8 mouse cellular contexts compared by ENCODE assay signal in the genomic region with DNA sequence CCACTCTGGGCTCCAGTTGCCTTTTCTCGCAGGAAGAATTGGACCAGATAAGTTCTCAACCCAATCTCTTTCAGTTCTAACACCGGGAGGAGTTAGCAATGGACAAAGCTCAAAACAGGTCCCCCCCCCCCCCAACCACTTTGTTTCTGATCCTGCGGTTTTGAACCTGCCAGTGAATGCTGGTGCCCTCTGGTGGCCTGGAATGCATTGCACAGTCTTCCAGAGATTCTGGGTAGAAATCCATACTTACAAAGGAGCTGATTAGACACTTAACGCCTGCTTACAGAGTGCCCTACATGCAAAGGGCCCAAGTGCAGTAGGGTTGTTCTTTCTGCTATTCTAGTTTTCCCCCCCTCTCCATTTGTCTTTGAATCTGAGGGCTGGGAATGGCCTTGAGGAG. TPM values are rescaled to one million over a fixed set of nuclear protein-coding genes. Genes with fewer than 3 reads are reported as not detected.
DNase-seq lines count a peak whose midpoint lies in the region; ATAC-seq and TF ChIP-seq lines count a peak whose summit lies in the region.

No protein-coding gene starts in this region.

- H3K4me3 ChIP-seq in heart, embryonic 10.5 days, result no peak overlapping the region
- no peak overlapping the region for H3K4me3 ChIP-seq in neural tube, embryonic 15.5 days (replicated peaks)
- H3K4me3 ChIP-seq in bone marrow, adult 2 months (replicated peaks; ENCODE audit: control insufficient read depth, low read depth, low read length), result no peak overlapping the region
- no peak overlapping the region for H3K4me3 ChIP-seq in heart, embryonic 12.5 days

- no peak for ATAC-seq in neural tube, embryonic 15.5 days (ENCODE audit: low FRiP score)
- peak; percentile 71 for ATAC-seq in megakaryocyte progenitor cell, adult 5-6 weeks (replicated peaks; ENCODE audit: poor library complexity)
- ATAC-seq in heart, embryonic 12.5 days (ENCODE audit: insufficient number of reproducible peaks, low FRiP score), result no peak

- no peaks in the 10 kb centered on the region for H3K4me1 ChIP-seq in heart, embryonic 10.5 days
- no peaks in the 10 kb centered on the region for H3K4me1 ChIP-seq in neural tube, embryonic 15.5 days
- no peaks in the 10 kb centered on the region for H3K4me1 ChIP-seq in bone marrow, adult 2 months (ENCODE audit: control insufficient read depth, insufficient read depth, low read length)
- H3K4me1 ChIP-seq in heart, embryonic 12.5 days (replicated peaks), result no peaks in the 10 kb centered on the region

- 0 out of 2 replicates have a peak overlapping the region, but pooled peaks have one; percentile 36 for H3K27ac ChIP-seq in heart, embryonic 10.5 days
- H3K27ac ChIP-seq in neural tube, embryonic 15.5 days (replicated peaks), result no peak overlapping the region
- no peak overlapping the region for H3K27ac ChIP-seq in bone marrow, adult 2 months (ENCODE audit: control insufficient read depth, insufficient read depth, low read depth, low read length, poor library complexity)
- H3K27ac ChIP-seq in heart, embryonic 12.5 days (ENCODE audit: poor library complexity, severe bottlenecking), result no peak overlapping the region

- H3K9ac ChIP-seq in neural tube, embryonic 15.5 days (replicated peaks), result no peak overlapping the region
- no peak overlapping the region for H3K9ac ChIP-seq in heart, embryonic 12.5 days

- WGBS in heart, embryonic 10.5 days, result 58% methylated on average over 4 of the region's 4 CpGs
- 75% methylated on average over 4 of the region's 4 CpGs for WGBS in neural tube, embryonic 15.5 days
- 80% methylated on average over 4 of the region's 4 CpGs for WGBS in bone marrow, adult 2 months
- WGBS in heart, embryonic 12.5 days, result 53% methylated on average over 4 of the region's 4 CpGs

- H3K36me3 ChIP-seq in heart, embryonic 10.5 days, result peaks cover 3% of the 10 kb centered on the region; the same call in 1 of the 2 replicates
- peaks cover 93% of the 10 kb centered on the region for H3K36me3 ChIP-seq in neural tube, embryonic 15.5 days
- peaks cover 7% of the 10 kb centered on the region; the same call in 1 of the 2 replicates for H3K36me3 ChIP-seq in heart, embryonic 12.5 days

- no peak for TF ChIP-seq POLR2A in bone marrow, adult 2 months (IDR thresholded peaks at IDR 0.05; ENCODE audit: borderline replicate concordance, control insufficient read depth, low read depth, low read length)

- no peaks in the 10 kb centered on the region for H3K9me3 ChIP-seq in heart, embryonic 10.5 days
- H3K9me3 ChIP-seq in neural tube, embryonic 15.5 days (replicated peaks), result no peaks in the 10 kb centered on the region
- H3K9me3 ChIP-seq in heart, embryonic 12.5 days (replicated peaks), result no peaks in the 10 kb centered on the region

- TF ChIP-seq CTCF in bone marrow, adult 2 months (IDR thresholded peaks at IDR 0.05; ENCODE audit: control insufficient read depth, insufficient read depth, low read length), result peak; percentile 36

- no peaks in the 10 kb centered on the region for H3K27me3 ChIP-seq in heart, embryonic 10.5 days (ENCODE audit: insufficient read depth, poor library complexity, severe bottlenecking)
- no peaks in the 10 kb centered on the region for H3K27me3 ChIP-seq in neural tube, embryonic 15.5 days (replicated peaks)
- no peaks in the 10 kb centered on the region for H3K27me3 ChIP-seq in heart, embryonic 12.5 days (replicated peaks)

- no peak for DNase-seq in heart, embryonic 10.5 days (ENCODE audit: low spot score)
- no peak for DNase-seq in heart, postnatal 25 days (ENCODE audit: low spot score)
- DNase-seq in neural tube, embryonic 10.5 days (ENCODE audit: extremely low spot score, low spot score), result peak; percentile 24
- DNase-seq in frontal cortex, postnatal 25 days (ENCODE audit: low spot score in 2 of 2), result no peak

- intact Hi-C loops in heart, postnatal 25 days (cut with DNase I), result no loop called here

- H3K4me2 ChIP-seq in neural tube, embryonic 15.5 days, result no peak overlapping the region
- H3K4me2 ChIP-seq in heart, embryonic 12.5 days, result no peak overlapping the region

RNA-seq across cellular contexts. Expression of a gene that starts 22.9 kb away (rescaled TPM):
- 0.07 and 0.18 TPM in 2 replicates for polyA plus RNA-seq in heart, embryonic 10.5 days (2016; fragmentation: Nextera tagmentation; extraction: Ambion mirVana)
- total RNA-seq in heart, postnatal 25 days (2021), result not detected
- polyA plus RNA-seq in neural tube, embryonic 15.5 days (2015; fragmentation: Nextera tagmentation; extraction: Ambion mirVana), result 1.5 and 2.3 TPM in 2 replicates
- polyA plus RNA-seq in bone marrow, adult 2 months (2011; ENCODE audit: insufficient read depth, insufficient read length, low replicate concordance, missing spikeins), result not detected in 2 replicates
- total RNA-seq in megakaryocyte progenitor cell, adult 5-6 weeks (2015), result not detected in 2 replicates
- not detected in 2 replicates for total RNA-seq in megakaryocyte progenitor cell, adult 5-6 weeks (2017)
- polyA plus RNA-seq in heart, embryonic 12.5 days (2016; fragmentation: Nextera tagmentation; extraction: Ambion mirVana), result 0.09 and 0.10 TPM in 2 replicates

RNA-seq across cellular contexts. Expression of a gene that starts 54.5 kb away (rescaled TPM):
- 4.7 and 7.3 TPM in 2 replicates for polyA plus RNA-seq in heart, embryonic 10.5 days (2016; fragmentation: Nextera tagmentation; extraction: Ambion mirVana)
- 10 to 100 TPM; 54.1 to 55.3 TPM for total RNA-seq in heart, postnatal 25 days (2021)
- 88.0 and 91.1 TPM in 2 replicates for polyA plus RNA-seq in neural tube, embryonic 15.5 days (2015; fragmentation: Nextera tagmentation; extraction: Ambion mirVana)
- polyA plus RNA-seq in bone marrow, adult 2 months (2011; ENCODE audit: insufficient read depth, insufficient read length, low replicate concordance, missing spikeins), result 13.4 and 32.6 TPM in 2 replicates
- total RNA-seq in megakaryocyte progenitor cell, adult 5-6 weeks (2015), result 121 and 122 TPM in 2 replicates
- 48.6 and 53.3 TPM in 2 replicates for total RNA-seq in megakaryocyte progenitor cell, adult 5-6 weeks (2017)
- 6.2 and 6.5 TPM in 2 replicates for polyA plus RNA-seq in heart, embryonic 12.5 days (2016; fragmentation: Nextera tagmentation; extraction: Ambion mirVana)
